Mouse (Mus musculus): ENCODE measurements around the gene Pacsin1.
"Not testable (repeated sequence)": the region's sequence is repeated elsewhere in the genome, so short reads cannot be mapped to it uniquely, and the experiment has no call there.

The Pacsin1 gene

GRCm38 (mm10) chr17:27655089-27656010, at the start of gene Pacsin1:
Gene Pacsin1, plus strand, starts transcription at chr17:27655509.
- peak; percentile 25 for DNase-seq

GRCm38 (mm10) chr17:27609576-27609975, 45.7 kb upstream of the Pacsin1 start:
- DNase-seq = no peak

GRCm38 (mm10) chr17:27610679-27611518, 44.4 kb upstream of the Pacsin1 start:
- DNase-seq = no peak

GRCm38 (mm10) chr17:27611519-27611884, 43.8 kb upstream of the Pacsin1 start:
- DNase-seq = no peak

- no peak for DNase-seq
Measured at GRCm38 (mm10) chr17:27611994-27612393, 43.3 kb upstream of the Pacsin1 start.

- DNase-seq = no peak
Measured at GRCm38 (mm10) chr17:27613016-27613415, 42.3 kb upstream of the Pacsin1 start.

- no peak for DNase-seq
Measured at GRCm38 (mm10) chr17:27615388-27615787, 39.9 kb upstream of the Pacsin1 start.

GRCm38 (mm10) chr17:27621161-27621560, 34.1 kb upstream of the Pacsin1 start:
- DNase-seq = no peak

GRCm38 (mm10) chr17:27621705-27622531, 33.4 kb upstream of the Pacsin1 start:
- no peak for DNase-seq

GRCm38 (mm10) chr17:27622611-27623359, 32.5 kb upstream of the Pacsin1 start:
- peak; percentile 41 for DNase-seq

GRCm38 (mm10) chr17:27623360-27624326, 31.7 kb upstream of the Pacsin1 start, which contains the start of gene Nudt3:
Gene Nudt3, minus strand, starts transcription at chr17:27623495.
- peak; percentile 88 for DNase-seq

- DNase-seq = no peak
Measured at GRCm38 (mm10) chr17:27625455-27626251, 29.7 kb upstream of the Pacsin1 start.

- no peak for DNase-seq
Measured at GRCm38 (mm10) chr17:27626681-27627080, 28.6 kb upstream of the Pacsin1 start.

GRCm38 (mm10) chr17:27627451-27627850, 27.9 kb upstream of the Pacsin1 start:
- DNase-seq = no peak

GRCm38 (mm10) chr17:27628376-27628775, 26.9 kb upstream of the Pacsin1 start:
- no peak for DNase-seq

- DNase-seq = peak; percentile 90
Measured at GRCm38 (mm10) chr17:27629249-27630020, 25.9 kb upstream of the Pacsin1 start.

GRCm38 (mm10) chr17:27634871-27635574, 20.3 kb upstream of the Pacsin1 start, which contains the start of gene RPS10-NUDT3:
Gene RPS10-NUDT3, minus strand, starts transcription at chr17:27635222.
- peak; percentile 89 for DNase-seq

GRCm38 (mm10) chr17:27635575-27635903, 19.8 kb upstream of the Pacsin1 start:
- not testable (repeated sequence) for DNase-seq

Data from lung, postnatal 14 days (tissue).